Comparison of ENCODE assay signal across 8 mouse cellular contexts in the genomic region with DNA sequence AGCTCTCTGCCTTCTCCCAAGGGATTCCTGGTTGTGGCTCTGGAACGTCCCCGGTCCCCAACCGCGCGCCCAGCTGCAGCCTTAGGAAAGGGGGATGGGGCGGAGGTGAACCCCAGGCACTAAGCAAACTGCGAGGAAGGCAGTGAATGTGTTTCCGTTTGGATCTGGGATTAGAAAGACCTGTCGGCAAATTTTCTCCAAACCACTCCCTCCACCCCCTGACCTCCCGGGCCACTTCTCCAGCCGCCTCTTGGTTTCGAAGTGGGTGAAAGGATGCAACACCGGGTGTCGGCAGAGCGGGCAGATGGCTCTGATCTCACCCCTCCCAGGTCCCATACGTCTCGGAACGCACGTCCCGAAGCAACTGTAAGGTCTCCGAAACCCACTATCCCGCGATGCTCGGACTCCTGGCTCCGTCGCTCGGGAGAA. TPM values are rescaled to one million over a fixed set of nuclear protein-coding genes. Genes with fewer than 3 reads are reported as not detected.
DNase-seq lines count a peak whose midpoint lies in the region; ATAC-seq and TF ChIP-seq lines count a peak whose summit lies in the region.

No protein-coding gene starts in this region.

- 1% methylated on average over 27 of the region's 27 CpGs for WGBS in cerebellum, adult 2 months
- WGBS in olfactory bulb, adult 2 months, result 2% methylated on average over 27 of the region's 27 CpGs

- DNase-seq in cerebellum, adult 2 months, result peak in 1 of 2 experiments; percentile 22
- DNase-seq in cerebellum, adult 18-20 months, result no peak
- peak; percentile 28 to 39 for DNase-seq in kidney, postnatal 4 days
- no peak for DNase-seq in natural killer cell, adult 2 months (ENCODE audit: low spot score in 2 of 2)
- no peak for DNase-seq in adrenal gland, adult 8-10 months

- H3K27ac ChIP-seq in cerebellum, adult 2 months (ENCODE audit: insufficient read depth, low read length), result no peak overlapping the region
- no peak overlapping the region for H3K27ac ChIP-seq in olfactory bulb, adult 2 months (ENCODE audit: insufficient read depth, low read depth, low read length)

- TF ChIP-seq POLR2A in cerebellum, adult 2 months (IDR thresholded peaks at IDR 0.05; ENCODE audit: borderline replicate concordance, insufficient read depth, low read length), result no peak
- no peak for TF ChIP-seq POLR2A in olfactory bulb, adult 2 months (IDR thresholded peaks at IDR 0.05; ENCODE audit: insufficient read depth, low read depth, low read length)

- no peak for TF ChIP-seq CTCF in cerebellum, adult 2 months (IDR thresholded peaks at IDR 0.05; ENCODE audit: borderline replicate concordance, insufficient read depth, low read depth, low read length)
- no peak for TF ChIP-seq CTCF in olfactory bulb, adult 2 months (IDR thresholded peaks at IDR 0.05; ENCODE audit: insufficient read depth, low read depth, low read length)

- H3K9me3 ChIP-seq in megakaryocyte, embryonic 14.5 days, result no peaks in the 10 kb centered on the region; the same call in 1 of the 2 replicates

- H3K36me3 ChIP-seq in megakaryocyte, embryonic 14.5 days (replicated peaks; ENCODE audit: low read length), result no peaks in the 10 kb centered on the region

- peaks cover 1% of the 10 kb centered on the region for H3K27me3 ChIP-seq in cerebellum, adult 2 months (ENCODE audit: control insufficient read depth, insufficient read depth, low read length)
- peaks cover 96% of the 10 kb centered on the region for H3K27me3 ChIP-seq in megakaryocyte, embryonic 14.5 days (replicated peaks)

- ATAC-seq in megakaryocyte, adult 5-6 weeks (ENCODE audit: poor library complexity, severe bottlenecking), result no peak

- H3K4me1 ChIP-seq in cerebellum, adult 2 months (ENCODE audit: control insufficient read depth, insufficient read depth, low read length), result 0 out of 2 replicates have a peak, but pooled peaks cover 3% of the 10 kb centered on the region
- H3K4me1 ChIP-seq in megakaryocyte, embryonic 14.5 days, result peaks cover 29% of the 10 kb centered on the region
- peaks cover 22% of the 10 kb centered on the region for H3K4me1 ChIP-seq in olfactory bulb, adult 2 months (ENCODE audit: control insufficient read depth, insufficient read depth, low read length)

- peak overlapping the region; percentile 53 for H3K4me3 ChIP-seq in cerebellum, adult 2 months (replicated peaks; ENCODE audit: insufficient read depth, low read depth, low read length)
- peak overlapping the region; percentile 93 for H3K4me3 ChIP-seq in megakaryocyte, embryonic 14.5 days (replicated peaks)
- H3K4me3 ChIP-seq in olfactory bulb, adult 2 months (ENCODE audit: insufficient read depth, low read depth, low read length), result peak overlapping the region; percentile 43

RNA-seq across cellular contexts. Expression of a gene that starts 16.0 kb away (rescaled TPM):
- 22.0 and 26.2 TPM in 2 replicates for polyA plus RNA-seq in cerebellum, adult 2 months (2012; rRNA removed)
- 0.19 and 0.28 TPM in 2 replicates for polyA plus RNA-seq in megakaryocyte, embryonic 14.5 days (2012; ENCODE audit: insufficient read depth, low replicate concordance)
- total RNA-seq in megakaryocyte, adult 5-6 weeks (2015), result not detected in 2 replicates
- total RNA-seq in megakaryocyte, adult 5-6 weeks (2017), result 0.08 TPM in 1 of 2 replicates, not detected in the other
- polyA plus RNA-seq in olfactory bulb, adult 2 months (2012; ENCODE audit: insufficient read depth, insufficient read length, low replicate concordance, missing spikeins), result not detected in 2 replicates
- 10 to 100 TPM; 14.3 to 20.8 (median 16.2) TPM for total RNA-seq in adrenal gland, adult 8-10 months (2022)

RNA-seq across cellular contexts. Expression of a gene that starts 47.3 kb away (rescaled TPM):
- polyA plus RNA-seq in cerebellum, adult 2 months (2012; rRNA removed), result 0.93 TPM in 2 replicates
- polyA plus RNA-seq in megakaryocyte, embryonic 14.5 days (2012; ENCODE audit: insufficient read depth, low replicate concordance), result 5.8 and 9.5 TPM in 2 replicates
- total RNA-seq in megakaryocyte, adult 5-6 weeks (2015), result 55.3 and 61.8 TPM in 2 replicates
- 37.0 and 40.8 TPM in 2 replicates for total RNA-seq in megakaryocyte, adult 5-6 weeks (2017)
- not detected in 2 replicates for polyA plus RNA-seq in olfactory bulb, adult 2 months (2012; ENCODE audit: insufficient read depth, insufficient read length, low replicate concordance, missing spikeins)
- total RNA-seq in adrenal gland, adult 8-10 months (2022), result 1 to 10 TPM; 1.7 to 4.6 (median 2.9) TPM

Comparison
In these comparisons a context has a peak if more than half of its experiments do, and no peak if none do; other contexts are left out.
1. DNase-seq: peak in kidney, postnatal 4 days (2 of 2); none in cerebellum, adult 18-20 months (0 of 2), natural killer cell, adult 2 months (0 of 2) and adrenal gland, adult 8-10 months (single experiment).
2. H3K4me3 ChIP-seq: peak in every context shown above with its lines; median percentile 93 in megakaryocyte, embryonic 14.5 days; 53 in cerebellum, adult 2 months; 43 in olfactory bulb, adult 2 months.